Mouse (Mus musculus): ENCODE data around the gene Supt6. TPM values are rescaled to one million over a fixed set of nuclear protein-coding genes. Genes with fewer than 3 reads are reported as not detected.
"Not testable (repeated sequence)": the region's sequence is repeated elsewhere in the genome, so short reads cannot be mapped to it uniquely, and the experiment has no call there.

Supt6 gene
- polyA plus RNA-seq (2012; rRNA removed) = 14.8 and 25.0 TPM in 2 replicates

DNA sequence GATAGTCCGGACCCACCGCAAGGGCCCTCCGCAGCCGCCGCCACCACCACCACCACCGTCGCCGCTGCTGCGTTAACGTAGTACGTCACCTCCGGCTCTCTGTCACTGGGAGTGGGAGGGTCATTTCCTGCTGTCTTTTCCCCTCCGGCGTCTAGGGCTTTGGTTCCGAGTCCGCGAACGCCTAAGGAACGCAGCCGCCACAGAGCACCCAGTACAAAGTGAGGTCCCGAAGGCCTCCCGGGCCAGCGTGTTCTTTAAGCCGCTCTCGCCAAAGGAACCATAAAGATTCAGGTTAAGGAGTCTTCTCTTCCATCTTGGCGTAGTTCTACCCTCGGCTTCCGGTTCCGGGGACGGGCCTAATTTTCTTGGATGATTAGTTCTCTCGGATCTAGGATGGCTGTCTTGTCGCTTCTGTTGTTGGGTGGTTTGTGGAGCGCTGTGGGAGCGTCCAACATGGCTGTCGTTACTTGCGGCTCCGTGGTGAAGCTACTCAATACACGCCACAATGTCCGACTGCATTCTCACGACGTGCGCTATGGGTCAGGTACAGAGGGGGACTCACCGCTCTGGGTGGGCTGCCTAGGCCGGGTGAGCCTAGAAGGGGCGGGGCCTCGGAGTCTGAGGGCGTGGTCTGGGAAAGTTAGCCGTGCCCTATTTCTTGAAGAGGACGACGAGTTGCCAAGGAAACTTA, at the start of gene Supt6, which contains the start of gene Sdf2:
Supt6 (minus strand) TSS at position 361 of the 691 bp plus-strand sequence.
Sdf2 (plus strand) TSS at position 120 of the 691 bp plus-strand sequence.
- peak; percentile 86 for DNase-seq (ENCODE audit: low read depth)

DNA sequence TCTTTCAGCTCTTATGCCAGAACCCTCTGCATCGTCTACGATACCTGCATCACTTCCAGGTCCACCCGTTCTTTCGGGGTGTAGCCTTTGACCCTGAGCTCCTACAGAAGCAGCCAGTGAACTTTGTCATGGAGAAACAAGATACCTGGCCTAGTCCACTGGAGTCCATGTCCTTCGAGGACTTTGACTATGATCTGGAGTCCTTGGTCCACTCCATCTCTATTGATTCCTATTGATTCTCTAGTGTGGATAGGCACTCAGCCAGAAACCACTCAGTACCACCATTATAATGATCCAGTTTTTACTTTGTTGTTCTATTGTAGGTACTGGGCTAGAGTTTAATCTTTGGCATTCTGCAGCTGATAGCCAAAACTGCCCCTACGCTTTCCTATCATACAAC, 48.8 kb upstream of the Supt6 start:
- no peak for DNase-seq (ENCODE audit: low read depth)

GRCm38 (mm10) chr11:78290654-78291053, 44.9 kb upstream of the Supt6 start, which contains the start of gene BC030499:
Gene BC030499, plus strand, starts transcription at chr11:78290841.
- no peak for DNase-seq (ENCODE audit: low read depth)

DNA sequence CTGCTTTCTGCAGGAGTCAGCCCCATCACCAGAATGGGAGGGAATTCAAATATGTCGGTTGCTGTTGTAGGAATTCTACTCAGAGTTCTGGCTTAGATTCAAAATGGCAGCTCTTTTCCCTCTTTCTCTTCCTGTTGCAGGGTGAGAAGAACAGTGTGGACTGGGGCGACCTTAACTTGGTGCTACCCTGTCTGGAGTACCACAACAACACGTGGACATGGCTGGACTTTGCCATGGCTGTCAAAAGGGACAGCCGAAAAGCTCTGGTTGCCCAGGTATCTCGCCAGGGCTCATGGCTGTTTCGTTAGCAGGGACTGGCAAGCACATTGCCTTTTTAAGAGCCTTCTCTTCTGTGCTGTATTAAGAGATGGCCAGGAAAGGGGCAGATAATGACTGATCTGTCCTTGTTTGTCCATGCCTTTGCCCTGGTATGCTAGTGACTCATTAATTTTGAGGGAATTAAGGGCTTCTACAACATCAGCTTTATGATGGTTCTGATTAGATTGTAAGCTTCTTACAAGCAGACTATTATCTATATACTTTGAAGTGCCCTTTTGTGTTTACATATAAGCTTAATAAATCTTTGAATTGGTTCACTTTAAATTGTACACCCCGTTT, 43.5 kb upstream of the Supt6 start:
- DNase-seq (ENCODE audit: low read depth) = no peak

DNA sequence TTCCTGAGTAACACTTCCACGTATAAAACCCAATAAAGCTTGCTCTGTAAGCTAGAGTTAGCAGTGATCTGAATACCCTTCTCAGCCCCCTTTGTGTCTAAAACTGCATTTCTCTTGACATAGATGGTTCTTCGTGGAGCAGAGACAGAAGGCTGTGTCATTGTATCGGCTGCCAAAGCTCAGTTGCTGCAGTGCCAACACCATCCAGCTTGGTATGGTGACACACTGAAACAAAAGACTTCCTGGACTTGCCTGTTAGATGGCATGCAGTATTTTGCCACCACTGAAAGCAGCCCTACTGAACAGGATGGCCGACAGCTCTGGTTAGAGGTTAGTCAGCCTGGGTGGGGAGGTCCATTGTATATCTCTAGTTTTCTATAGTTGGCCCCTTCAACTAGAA, 33.8 kb upstream of the Supt6 start:
- DNase-seq (ENCODE audit: low read depth) = no peak

- DNase-seq (ENCODE audit: low read depth) = no peak
Observed at GRCm38 (mm10) chr11:78278853-78279252, 33.1 kb upstream of the Supt6 start.

GRCm38 (mm10) chr11:78276169-78276568, 30.4 kb upstream of the Supt6 start:
- not testable (repeated sequence) for DNase-seq (ENCODE audit: low read depth)

- DNase-seq (ENCODE audit: low read depth) = no peak
Observed at GRCm38 (mm10) chr11:78275596-78275995, 29.8 kb upstream of the Supt6 start.

GRCm38 (mm10) chr11:78271986-78272385, 26.2 kb upstream of the Supt6 start:
- no peak for DNase-seq (ENCODE audit: low read depth)

DNA sequence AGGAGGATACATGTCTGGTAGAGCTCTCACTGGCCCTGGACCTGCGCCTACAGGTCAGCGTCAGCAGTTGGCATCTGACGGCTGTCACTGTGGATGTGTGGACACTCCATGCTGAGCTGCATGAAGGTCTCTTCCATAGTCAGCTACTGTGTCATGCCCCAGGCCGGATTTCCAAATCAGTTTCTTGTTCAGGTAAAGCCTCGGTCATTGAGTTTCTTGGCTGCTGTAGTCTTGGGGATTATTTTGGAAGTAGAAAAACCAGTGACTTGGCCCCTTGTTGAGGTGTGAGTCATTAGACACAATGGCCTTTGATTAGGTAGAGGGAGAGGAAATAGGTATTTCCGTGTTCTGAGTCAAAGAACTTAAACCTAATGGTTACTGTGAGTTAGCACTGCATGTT, 19.8 kb upstream of the Supt6 start:
- DNase-seq (ENCODE audit: low read depth) = peak; percentile 98

- DNase-seq (ENCODE audit: low read depth) = no peak
Observed at GRCm38 (mm10) chr11:78262550-78262949, 16.8 kb upstream of the Supt6 start.

- DNase-seq (ENCODE audit: low read depth) = no peak
Observed at GRCm38 (mm10) chr11:78261380-78262352, 15.9 kb upstream of the Supt6 start, which contains the start of gene 2610507B11Rik. Gene 2610507B11Rik, plus strand, starts transcription at chr11:78261752.

DNA sequence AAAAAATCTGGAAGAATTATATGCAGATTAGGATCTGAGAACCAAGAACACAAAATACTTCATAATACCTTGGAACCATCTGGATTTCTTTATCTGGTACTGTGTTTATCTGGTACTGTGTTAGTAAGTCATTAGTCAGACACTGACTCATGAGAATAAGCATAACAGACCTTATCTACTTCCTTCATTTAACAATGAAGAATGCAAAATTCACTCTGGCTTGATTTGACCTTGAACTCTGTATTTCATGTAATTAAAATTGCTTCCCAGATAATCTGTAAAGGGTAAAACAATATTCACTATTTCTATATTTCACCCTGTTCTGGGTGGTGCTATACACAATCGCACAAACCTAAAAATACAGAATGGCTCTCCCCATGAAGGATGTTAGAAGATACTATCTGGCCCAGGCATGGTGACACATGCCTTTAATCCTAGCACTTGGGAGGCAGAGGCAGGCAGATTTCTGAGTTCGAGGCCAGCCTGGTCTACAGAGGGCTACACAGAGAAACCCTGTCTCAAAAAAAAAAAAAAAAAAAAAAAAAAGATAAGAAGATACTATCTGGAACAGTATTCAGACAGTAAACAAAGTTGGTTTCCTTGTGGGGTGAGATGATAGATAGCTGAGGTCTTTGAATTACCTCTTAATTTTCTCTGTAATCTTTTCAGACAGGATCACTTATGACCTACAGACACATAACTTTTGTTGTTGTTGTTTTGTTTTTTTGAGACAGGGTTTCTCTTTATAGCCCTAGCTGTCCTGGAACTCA, 14.9 kb upstream of the Supt6 start:
- DNase-seq (ENCODE audit: low read depth) = no peak

GRCm38 (mm10) chr11:78256618-78257017, 10.8 kb upstream of the Supt6 start:
- DNase-seq (ENCODE audit: low read depth) = no peak

- no peak for DNase-seq (ENCODE audit: low read depth)
Observed at GRCm38 (mm10) chr11:78247727-78248140, 1.9 kb upstream of the Supt6 start.

- DNase-seq (ENCODE audit: low read depth) = no peak
Observed at GRCm38 (mm10) chr11:78247012-78247348, 1.2 kb upstream of the Supt6 start.

DNA sequence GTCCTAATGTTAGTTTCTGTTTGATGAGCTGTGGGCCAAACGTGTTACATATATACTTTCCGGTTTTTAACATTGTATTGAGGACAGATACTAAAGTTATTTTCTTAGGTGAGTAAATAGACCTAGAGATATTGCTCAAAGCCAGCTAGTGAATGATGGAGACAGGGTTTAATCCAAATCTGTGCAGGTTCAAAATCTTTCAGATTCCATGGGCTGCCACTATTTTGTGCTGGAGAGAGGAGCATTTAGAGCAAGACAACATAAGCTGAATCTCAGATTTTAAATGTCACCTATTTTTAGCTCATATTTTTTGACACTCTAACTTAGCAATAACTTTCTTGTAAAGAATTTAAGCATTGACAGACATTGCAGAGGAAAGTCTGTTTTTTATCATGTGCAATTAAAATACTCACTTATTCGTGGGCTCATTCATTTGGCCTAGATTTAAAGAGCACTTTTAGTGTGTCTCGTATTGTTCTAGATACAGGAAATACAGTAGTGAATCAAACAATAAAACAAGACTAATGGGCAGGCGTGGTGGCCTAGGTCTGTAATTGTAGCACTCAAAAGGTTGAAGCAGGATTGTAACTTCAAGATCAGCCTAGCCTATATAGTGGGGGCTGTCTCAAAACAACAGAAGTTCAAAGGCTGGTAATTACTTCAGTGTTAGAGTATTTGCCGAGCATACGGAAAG, 678 bp upstream of the Supt6 start:
- DNase-seq (ENCODE audit: low read depth) = no peak

DNA sequence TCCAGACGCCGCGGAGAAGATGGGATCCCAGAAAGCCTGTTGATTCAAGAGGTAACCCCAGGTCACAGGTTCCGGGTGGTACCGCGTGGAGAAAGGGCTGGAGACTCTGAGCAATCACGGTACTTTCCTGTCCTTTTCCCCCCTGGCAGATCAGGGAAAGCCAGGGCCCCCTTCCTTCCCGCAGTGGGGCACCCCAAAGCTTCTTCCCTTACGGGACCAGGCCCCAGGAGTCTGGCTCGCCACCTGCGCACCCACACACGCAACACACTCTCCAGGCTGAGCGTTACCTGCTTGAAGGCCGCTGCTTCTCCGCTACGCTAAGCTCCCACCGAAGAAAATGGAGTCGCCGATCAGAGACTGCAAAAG, 543 bp downstream of the Supt6 start:
- no peak for DNase-seq (ENCODE audit: low read depth)

GRCm38 (mm10) chr11:78240193-78240857, 5.5 kb downstream of the Supt6 start:
- DNase-seq (ENCODE audit: low read depth) = no peak

DNA sequence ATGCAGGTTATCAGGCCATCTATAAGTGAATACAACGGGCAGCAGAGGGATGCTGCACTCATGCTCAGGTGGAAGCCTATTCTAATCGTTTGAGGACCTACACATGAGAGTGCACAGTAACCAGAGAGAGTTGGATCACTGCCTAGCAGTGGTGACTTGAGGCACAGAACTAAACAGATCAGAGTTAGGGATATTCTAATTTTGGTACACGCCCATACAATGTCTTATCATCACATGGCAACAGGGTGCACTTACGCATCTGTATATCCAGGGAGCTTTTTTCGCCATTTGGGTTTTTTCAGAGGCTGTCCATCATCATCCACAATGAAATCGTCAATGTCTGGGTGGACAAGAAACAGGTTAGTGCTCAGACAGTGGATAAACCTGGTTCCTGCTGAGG, 14.3 kb downstream of the Supt6 start:
- DNase-seq (ENCODE audit: low read depth) = no peak

Data from gonadal fat pad, adult 2 months (tissue).